Mouse (Mus musculus): ENCODE measurements around the gene Gfer. TPM values are rescaled to one million over a fixed set of nuclear protein-coding genes. Genes with fewer than 3 reads are reported as not detected.
A peak's percentile ranks its signal among the peaks of the same experiment; 100 is the strongest.
"Not testable (repeated sequence)": the region's sequence is repeated elsewhere in the genome, so short reads cannot be mapped to it uniquely, and the experiment has no call there.

The Gfer gene
- polyA plus RNA-seq, 1 experiment from 2014 or later, result 49.4 TPM

- Histone ChIP-seq H3K27ac (peak overlapping the region; percentile 95), H3K4me3 (peak overlapping the region; percentile 78), H3K36me3 (peaks cover 47% of the 10 kb centered on the region), H3K27me3 (ENCODE audit: insufficient read depth, poor library complexity, severe bottlenecking) (no peaks in the 10 kb centered on the region), H3K4me1 (peaks cover 27% of the 10 kb centered on the region), H3K9me3 (no peaks in the 10 kb centered on the region)
- peak; percentile 99 for DNase-seq (ENCODE audit: low spot score)
- under 1% methylated on average over 60 of the region's 61 CpGs for WGBS
Measured at GRCm38 (mm10) chr17:24719494-24720222, 23.7 kb upstream of the Gfer start.

- Histone ChIP-seq H3K27ac (peak overlapping the region; percentile 95), H3K4me1 (peaks cover 27% of the 10 kb centered on the region), H3K4me3 (peak overlapping the region; percentile 78), H3K36me3 (peaks cover 47% of the 10 kb centered on the region)
- WGBS, result 56% methylated on average over 5 of the region's 5 CpGs
- DNase-seq (ENCODE audit: low spot score); H3K9me3 ChIP-seq; H3K27me3 ChIP-seq (ENCODE audit: insufficient read depth, poor library complexity, severe bottlenecking): not testable (repeated sequence)
Measured at GRCm38 (mm10) chr17:24718938-24719337, 23.0 kb upstream of the Gfer start.

- no peak for DNase-seq (ENCODE audit: low spot score)
- peaks cover 47% of the 10 kb centered on the region for H3K36me3 ChIP-seq
- no peaks in the 10 kb centered on the region for H3K9me3 ChIP-seq
- H3K4me1 ChIP-seq, result peaks cover 23% of the 10 kb centered on the region
- 80% methylated on average over 4 of the region's 4 CpGs for WGBS
- peak within 1 kb of the TSS; percentile 78 for H3K4me3 ChIP-seq
- no peak within 1 kb of the TSS for H3K27ac ChIP-seq
- H3K27me3 ChIP-seq (ENCODE audit: insufficient read depth, poor library complexity, severe bottlenecking), result no peaks in the 10 kb centered on the region
Measured at GRCm38 (mm10) chr17:24717943-24718342, 22.0 kb upstream of the Gfer start, which contains the start of the genes Rnf151 and Rps2. TSS of gene Rnf151 (minus strand) at chr17:24718063. TSS of gene Rps2 (plus strand) at chr17:24718116.

- no peaks in the 10 kb centered on the region for H3K27me3 ChIP-seq (ENCODE audit: insufficient read depth, poor library complexity, severe bottlenecking)
- peaks cover 34% of the 10 kb centered on the region for H3K36me3 ChIP-seq
- DNase-seq (ENCODE audit: low spot score), result no peak
- no peak overlapping the region for H3K27ac ChIP-seq
- H3K4me1 ChIP-seq, result peaks cover 8% of the 10 kb centered on the region
- H3K4me3 ChIP-seq, result no peak overlapping the region
- no peaks in the 10 kb centered on the region for H3K9me3 ChIP-seq
- WGBS, result 95% methylated on average over 15 of the region's 15 CpGs
Measured at GRCm38 (mm10) chr17:24716166-24716682, 20.3 kb upstream of the Gfer start.

- Histone ChIP-seq H3K36me3 (peaks cover 29% of the 10 kb centered on the region), H3K27me3 (ENCODE audit: insufficient read depth, poor library complexity, severe bottlenecking) (no peaks in the 10 kb centered on the region), H3K4me1 (0 out of 2 replicates have a peak, but pooled peaks cover 6% of the 10 kb centered on the region), H3K27ac (no peak overlapping the region), H3K4me3 (no peak overlapping the region), H3K9me3 (no peaks in the 10 kb centered on the region)
- 81% methylated on average over 6 of the region's 6 CpGs for WGBS
- no peak for DNase-seq (ENCODE audit: low spot score)
Measured at GRCm38 (mm10) chr17:24715556-24715955, 19.6 kb upstream of the Gfer start.

- Histone ChIP-seq H3K36me3 (peaks cover 19% of the 10 kb centered on the region), H3K4me1 (peaks cover 13% of the 10 kb centered on the region), H3K9me3 (no peaks in the 10 kb centered on the region), H3K4me3 (no peak overlapping the region), H3K27me3 (ENCODE audit: insufficient read depth, poor library complexity, severe bottlenecking) (no peaks in the 10 kb centered on the region), H3K27ac (no peak overlapping the region)
- WGBS, result 35% methylated on average over 2 of the region's 2 CpGs
- DNase-seq (ENCODE audit: low spot score), result no peak
Measured at GRCm38 (mm10) chr17:24708646-24709045, 12.7 kb upstream of the Gfer start.

- WGBS, result 8% methylated on average over 24 of the region's 24 CpGs
Measured at GRCm38 (mm10) chr17:24707801-24708425, 12.0 kb upstream of the Gfer start.

GRCm38 (mm10) chr17:24706982-24707800 lies 11.2 kb upstream of the Gfer start, which contains the start of gene Tbl3:
TSS of gene Tbl3 (minus strand) at chr17:24707660.
- Histone ChIP-seq H3K4me1 (peaks cover 13% of the 10 kb centered on the region), H3K27ac (peak within 1 kb of the TSS; percentile 87), H3K36me3 (peaks cover 29% of the 10 kb centered on the region), H3K27me3 (ENCODE audit: insufficient read depth, poor library complexity, severe bottlenecking) (no peaks in the 10 kb centered on the region), H3K4me3 (peak within 1 kb of the TSS; percentile 72), H3K9me3 (no peaks in the 10 kb centered on the region)
- 3% methylated on average over 32 of the region's 32 CpGs for WGBS
- peak; percentile 95 for DNase-seq (ENCODE audit: low spot score)

More at GRCm38 (mm10) chr17:24707801-24708425, 12.0 kb upstream of the Gfer start:
- Histone ChIP-seq H3K9me3 (no peaks in the 10 kb centered on the region), H3K36me3 (peaks cover 22% of the 10 kb centered on the region), H3K4me1 (peaks cover 13% of the 10 kb centered on the region), H3K4me3 (peak overlapping the region; percentile 72), H3K27me3 (ENCODE audit: insufficient read depth, poor library complexity, severe bottlenecking) (no peaks in the 10 kb centered on the region), H3K27ac (peak overlapping the region; percentile 87)
- no peak for DNase-seq (ENCODE audit: low spot score)

GRCm38 (mm10) chr17:24705821-24706220 lies 9.9 kb upstream of the Gfer start:
- Histone ChIP-seq H3K9me3 (no peaks in the 10 kb centered on the region), H3K4me3 (no peak overlapping the region; the same call in 1 of the 2 replicates), H3K27ac (no peak overlapping the region), H3K4me1 (peaks cover 13% of the 10 kb centered on the region), H3K36me3 (peaks cover 43% of the 10 kb centered on the region), H3K27me3 (ENCODE audit: insufficient read depth, poor library complexity, severe bottlenecking) (no peaks in the 10 kb centered on the region)
- WGBS, result 93% methylated on average over 3 of the region's 3 CpGs
- no peak for DNase-seq (ENCODE audit: low spot score)

GRCm38 (mm10) chr17:24701251-24701650 lies 5.3 kb upstream of the Gfer start:
- H3K4me3 ChIP-seq, result no peak overlapping the region
- H3K27me3 ChIP-seq (ENCODE audit: insufficient read depth, poor library complexity, severe bottlenecking), result 0 out of 2 replicates have a peak, but pooled peaks cover 7% of the 10 kb centered on the region
- WGBS, result 87% methylated on average over 9 of the region's 9 CpGs
- peaks cover 58% of the 10 kb centered on the region for H3K36me3 ChIP-seq
- DNase-seq (ENCODE audit: low spot score), result no peak
- H3K9me3 ChIP-seq, result no peaks in the 10 kb centered on the region
- H3K27ac ChIP-seq, result no peak overlapping the region
- peaks cover 16% of the 10 kb centered on the region for H3K4me1 ChIP-seq

GRCm38 (mm10) chr17:24699473-24699872 lies 3.5 kb upstream of the Gfer start:
- H3K9me3 ChIP-seq, result no peaks in the 10 kb centered on the region
- WGBS, result 89% methylated on average over 2 of the region's 2 CpGs
- H3K4me1 ChIP-seq, result peaks cover 20% of the 10 kb centered on the region
- no peak overlapping the region for H3K4me3 ChIP-seq
- H3K27me3 ChIP-seq (ENCODE audit: insufficient read depth, poor library complexity, severe bottlenecking), result 0 out of 2 replicates have a peak, but pooled peaks cover 7% of the 10 kb centered on the region
- H3K27ac ChIP-seq, result no peak overlapping the region
- H3K36me3 ChIP-seq, result peaks cover 47% of the 10 kb centered on the region
- DNase-seq (ENCODE audit: low spot score), result no peak

GRCm38 (mm10) chr17:24698715-24699114 lies 2.8 kb upstream of the Gfer start:
- H3K36me3 ChIP-seq, result peaks cover 45% of the 10 kb centered on the region
- H3K9me3 ChIP-seq, result no peaks in the 10 kb centered on the region
- no peak overlapping the region for H3K27ac ChIP-seq
- H3K27me3 ChIP-seq (ENCODE audit: insufficient read depth, poor library complexity, severe bottlenecking), result 0 out of 2 replicates have a peak, but pooled peaks cover 7% of the 10 kb centered on the region
- H3K4me3 ChIP-seq, result no peak overlapping the region
- peaks cover 20% of the 10 kb centered on the region for H3K4me1 ChIP-seq
- WGBS, result 70% methylated on average over 9 of the region's 9 CpGs
- no peak for DNase-seq (ENCODE audit: low spot score)
